In genomic region chr17:36923491-36923890, GRCm38 (mm10) we compare ENCODE assay signal across 32 mouse cellular contexts. TPM values are rescaled to one million over a fixed set of nuclear protein-coding genes. Genes with fewer than 3 reads are reported as not detected.
A peak's percentile ranks its signal among the peaks of the same experiment; 100 is the strongest.
DNase-seq lines count a peak whose midpoint lies in the region; ATAC-seq and TF ChIP-seq lines count a peak whose summit lies in the region.
"Had no signal": no experiment of that assay in that cellular context is flagged by ENCODE, and none has a peak within 500 bp of the region (broad histone marks: within the 10 kb centered on the region; RNA-seq: fewer than 3 reads in every experiment).

No protein-coding gene starts in this region.

- peaks cover 46% of the 10 kb centered on the region for H3K4me1 ChIP-seq in E14TG2a.4 (replicated peaks; ENCODE audit: low read depth, low read length)
- no peaks in the 10 kb centered on the region for H3K4me1 ChIP-seq in forebrain, embryonic 16.5 days (replicated peaks; ENCODE audit: control insufficient read depth, insufficient read depth, low read length)
- H3K4me1 ChIP-seq: embryonic facial prominence, embryonic 13.5 days; embryonic facial prominence, embryonic 15.5 days; forebrain, embryonic 13.5 days; forebrain, embryonic 15.5 days had no signal

- no peaks in the 10 kb centered on the region for H3K36me3 ChIP-seq in E14TG2a.4 (ENCODE audit: insufficient read depth, low read length)
- H3K36me3 ChIP-seq in forebrain, embryonic 16.5 days (ENCODE audit: control insufficient read depth, insufficient read depth): no peaks in the 10 kb centered on the region
- H3K36me3 ChIP-seq: embryonic facial prominence, embryonic 13.5 days; embryonic facial prominence, embryonic 15.5 days; forebrain, embryonic 15.5 days; G1E had no signal

- H3K9ac ChIP-seq in forebrain, embryonic 16.5 days (replicated peaks; ENCODE audit: low read depth, low read length): no peak overlapping the region
- H3K9ac ChIP-seq: embryonic facial prominence, embryonic 13.5 days; embryonic facial prominence, embryonic 15.5 days; forebrain, embryonic 13.5 days; forebrain, embryonic 15.5 days had no signal

- peak overlapping the region; percentile 74 for H3K4me3 ChIP-seq in E14TG2a.4 (replicated peaks; ENCODE audit: low read length)
- H3K4me3 ChIP-seq in forebrain, embryonic 16.5 days (replicated peaks; ENCODE audit: low read length): no peak overlapping the region
- H3K4me3 ChIP-seq: embryonic facial prominence, embryonic 13.5 days; embryonic facial prominence, embryonic 15.5 days; forebrain, embryonic 13.5 days; forebrain, embryonic 15.5 days had no signal

- DNase-seq in heart, adult 11 months: peak; percentile 51
- DNase-seq in heart, postnatal 4 days: no peak
- DNase-seq in ES-CJ7 (ENCODE audit: low read depth, low spot score): peak; percentile 87
- DNase-seq in R1 (ENCODE audit: low read depth, low spot score): peak; percentile 86
- no peak for DNase-seq in left cerebral cortex, adult 9 months (ENCODE audit: low spot score in 2 of 2)
- DNase-seq: adrenal gland, adult 8-10 months; adrenal gland, postnatal 14 days; adrenal gland, postnatal 36 days; B cell, adult 2 months; cerebellum, adult 11-12 months; cerebellum, adult 2 months; cerebellum, adult 9-10 months; cerebellum, postnatal 14 days; cerebellum, postnatal 36 days; embryo, embryonic 11 days had no signal

- H3K27me3 ChIP-seq in E14TG2a.4 (ENCODE audit: insufficient read depth, low read length): no peaks in the 10 kb centered on the region
- no peaks in the 10 kb centered on the region for H3K27me3 ChIP-seq in forebrain, embryonic 16.5 days (replicated peaks; ENCODE audit: control insufficient read depth, insufficient read depth, low read length)
- H3K27me3 ChIP-seq: embryonic facial prominence, embryonic 15.5 days; forebrain, embryonic 13.5 days; forebrain, embryonic 15.5 days; Patski had no signal

- no peak for TF ChIP-seq CTCF in E14TG2a.4 (conservative IDR thresholded peaks at IDR 0.05; ENCODE audit: low read length)

- no peak overlapping the region for H3K4me2 ChIP-seq in forebrain, embryonic 16.5 days (ENCODE audit: low read length)
- H3K4me2 ChIP-seq: embryonic facial prominence, embryonic 13.5 days; embryonic facial prominence, embryonic 15.5 days; forebrain, embryonic 13.5 days; forebrain, embryonic 15.5 days had no signal

- H3K9me3 ChIP-seq in E14TG2a.4 (ENCODE audit: low read length): no peaks in the 10 kb centered on the region
- no peaks in the 10 kb centered on the region for H3K9me3 ChIP-seq in forebrain, embryonic 16.5 days (ENCODE audit: control insufficient read depth, low read length)
- H3K9me3 ChIP-seq: embryonic facial prominence, embryonic 13.5 days; embryonic facial prominence, embryonic 15.5 days; forebrain, embryonic 13.5 days; forebrain, embryonic 15.5 days; G1E had no signal

- 64% methylated on average over 4 of the region's 4 CpGs for WGBS in forebrain, embryonic 16.5 days

- no peak for ATAC-seq in forebrain, embryonic 16.5 days
- ATAC-seq in erythroblast, adult 5-6 weeks (replicated peaks; ENCODE audit: low FRiP score, poor library complexity, severe bottlenecking): no peak
- ATAC-seq: activated CD4-positive, CD25-positive, alpha-beta regulatory T cell, adult 4 months; CD4-positive, CD25-positive, alpha-beta regulatory T cell, adult 4 months; forebrain, embryonic 13.5 days; forebrain, embryonic 15.5 days; Patski had no signal

- no peak overlapping the region for H3K27ac ChIP-seq in forebrain, embryonic 16.5 days (ENCODE audit: low read length)
- H3K27ac ChIP-seq: embryonic facial prominence, embryonic 13.5 days; embryonic facial prominence, embryonic 15.5 days; forebrain, embryonic 13.5 days; forebrain, embryonic 15.5 days had no signal

RNA-seq across cellular contexts. Expression of gene Rnf39, which starts 19.2 kb away (rescaled TPM):
- total RNA-seq in heart, postnatal 4 days (2021): under 1 TPM; 0.45 TPM
- 0.87 and 1.1 TPM in 2 replicates for polyA plus RNA-seq in forebrain, embryonic 16.5 days (2015; fragmentation: Nextera tagmentation; extraction: Ambion mirVana)
- total RNA-seq in erythroblast, adult 5-6 weeks (2015; ENCODE audit: low replicate concordance): not detected in 2 replicates
- total RNA-seq in erythroblast, adult 5-6 weeks (2017; ENCODE audit: low replicate concordance): not detected in 2 replicates
- total RNA-seq: CH12.LX, G1E had no signal
- polyA plus RNA-seq: activated CD4-positive, CD25-positive, alpha-beta regulatory T cell, adult 4 months; CD4-positive, CD25-positive, alpha-beta regulatory T cell, adult 4 months; G1E had no signal

RNA-seq across cellular contexts. Expression of gene Trim31, which starts 25.6 kb away (rescaled TPM):
- total RNA-seq in heart, postnatal 4 days (2021): not detected
- not detected in 2 replicates for polyA plus RNA-seq in forebrain, embryonic 16.5 days (2015; fragmentation: Nextera tagmentation; extraction: Ambion mirVana)
- total RNA-seq in erythroblast, adult 5-6 weeks (2015; ENCODE audit: low replicate concordance): not detected in 2 replicates
- not detected in 2 replicates for total RNA-seq in erythroblast, adult 5-6 weeks (2017; ENCODE audit: low replicate concordance)
- total RNA-seq: adrenal gland, adult 18-20 months; adrenal gland, adult 8-10 months; adrenal gland, postnatal 14 days; adrenal gland, postnatal 36 days; CH12.LX; common myeloid progenitor, adult 5-6 weeks; G1E had no signal
- polyA plus RNA-seq: activated CD4-positive, CD25-positive, alpha-beta regulatory T cell, adult 4 months; CD4-positive, CD25-positive, alpha-beta regulatory T cell, adult 4 months; cerebellum, adult 2 months; embryonic facial prominence, embryonic 11.5 days; embryonic facial prominence, embryonic 13.5 days; embryonic facial prominence, embryonic 15.5 days; forebrain, embryonic 11.5 days; forebrain, embryonic 13.5 days; forebrain, embryonic 15.5 days; frontal cortex, adult 2 months; G1E; Patski had no signal

RNA-seq across cellular contexts. Expression of gene Ppp1r11, which starts 28.1 kb away (rescaled TPM):
- total RNA-seq in heart, postnatal 4 days (2021): 10 to 100 TPM; 56.0 to 61.3 TPM
- 143 and 146 TPM in 2 replicates for polyA plus RNA-seq in forebrain, embryonic 16.5 days (2015; fragmentation: Nextera tagmentation; extraction: Ambion mirVana)
- total RNA-seq in erythroblast, adult 5-6 weeks (2015; ENCODE audit: low replicate concordance): 21.9 and 35.5 TPM in 2 replicates
- total RNA-seq in erythroblast, adult 5-6 weeks (2017; ENCODE audit: low replicate concordance): 8.8 and 14.4 TPM in 2 replicates

RNA-seq across cellular contexts. Expression of gene Trim40, which starts 33.6 kb away (rescaled TPM):
- not detected for total RNA-seq in heart, postnatal 4 days (2021)
- polyA plus RNA-seq in forebrain, embryonic 16.5 days (2015; fragmentation: Nextera tagmentation; extraction: Ambion mirVana): not detected in 2 replicates
- total RNA-seq in erythroblast, adult 5-6 weeks (2015; ENCODE audit: low replicate concordance): not detected in 2 replicates
- total RNA-seq in erythroblast, adult 5-6 weeks (2017; ENCODE audit: low replicate concordance): not detected in 2 replicates
- total RNA-seq: adrenal gland, postnatal 14 days; CH12.LX; common myeloid progenitor, adult 5-6 weeks; G1E had no signal
- polyA plus RNA-seq: activated CD4-positive, CD25-positive, alpha-beta regulatory T cell, adult 4 months; CD4-positive, CD25-positive, alpha-beta regulatory T cell, adult 4 months; embryonic facial prominence, embryonic 11.5 days; embryonic facial prominence, embryonic 13.5 days; embryonic facial prominence, embryonic 15.5 days; forebrain, embryonic 11.5 days; forebrain, embryonic 13.5 days; forebrain, embryonic 15.5 days; G1E; Patski had no signal

RNA-seq across cellular contexts. Expression of gene Znrd1, which starts 34.9 kb away (rescaled TPM):
- 10 to 100 TPM; 24.9 to 29.3 TPM for total RNA-seq in heart, postnatal 4 days (2021)
- 58.9 and 66.9 TPM in 2 replicates for polyA plus RNA-seq in forebrain, embryonic 16.5 days (2015; fragmentation: Nextera tagmentation; extraction: Ambion mirVana)
- 18.8 and 23.2 TPM in 2 replicates for total RNA-seq in erythroblast, adult 5-6 weeks (2015; ENCODE audit: low replicate concordance)
- 5.7 and 11.0 TPM in 2 replicates for total RNA-seq in erythroblast, adult 5-6 weeks (2017; ENCODE audit: low replicate concordance)

Comparison
In these comparisons a context has a peak if more than half of its experiments do, and no peak if none do; other contexts are left out.
1. DNase-seq: peak in heart, adult 11 months (single experiment), ES-CJ7 (single experiment) and R1 (single experiment); none in heart, postnatal 4 days (single experiment) and left cerebral cortex, adult 9 months (0 of 2).